Comparison of ENCODE assay signal across 12 mouse cellular contexts in genomic region chr13:98834199-98834598, GRCm38 (mm10). TPM values are rescaled to one million over a fixed set of nuclear protein-coding genes. Genes with fewer than 3 reads are reported as not detected.
DNase-seq lines count a peak whose midpoint lies in the region; ATAC-seq and TF ChIP-seq lines count a peak whose summit lies in the region.
"Had no signal": no experiment of that assay in that cellular context is flagged by ENCODE, and none has a peak within 500 bp of the region (broad histone marks: within the 10 kb centered on the region; RNA-seq: fewer than 3 reads in every experiment).

No protein-coding gene starts in this region.

- H3K4me1 ChIP-seq in hindbrain, postnatal 0 days (ENCODE audit: insufficient read depth, low read length) = no peaks in the 10 kb centered on the region
- H3K4me1 ChIP-seq in hindbrain, embryonic 12.5 days = no peaks in the 10 kb centered on the region
- H3K4me1 ChIP-seq in midbrain, embryonic 10.5 days = peaks cover 5% of the 10 kb centered on the region; the same call in 1 of the 2 replicates
- H3K4me1 ChIP-seq in midbrain, embryonic 14.5 days (ENCODE audit: control insufficient read depth, insufficient read depth, low read length) = no peaks in the 10 kb centered on the region
- peaks cover 31% of the 10 kb centered on the region for H3K4me1 ChIP-seq in bone marrow macrophage, adult 2 months (ENCODE audit: control insufficient read depth, insufficient read depth, low read length)
- H3K4me1 ChIP-seq in midbrain, embryonic 16.5 days (ENCODE audit: control insufficient read depth, insufficient read depth, low read length) = no peaks in the 10 kb centered on the region
- H3K4me1 ChIP-seq: embryonic facial prominence, embryonic 15.5 days; forebrain, embryonic 15.5 days; kidney, embryonic 15.5 days had no signal

- ATAC-seq in hindbrain, postnatal 0 days = no peak
- no peak for ATAC-seq in hindbrain, embryonic 12.5 days (ENCODE audit: low FRiP score)
- ATAC-seq in midbrain, embryonic 14.5 days (ENCODE audit: low FRiP score, low TSS enrichment) = no peak
- no peak for ATAC-seq in midbrain, embryonic 16.5 days

- H3K4me2 ChIP-seq in hindbrain, postnatal 0 days (ENCODE audit: low read depth, low read length) = no peak overlapping the region
- H3K4me2 ChIP-seq in hindbrain, embryonic 12.5 days (replicated peaks) = no peak overlapping the region
- no peak overlapping the region for H3K4me2 ChIP-seq in midbrain, embryonic 14.5 days (ENCODE audit: low read length)
- H3K4me2 ChIP-seq in midbrain, embryonic 16.5 days (ENCODE audit: low read length) = no peak overlapping the region
- H3K4me2 ChIP-seq: embryonic facial prominence, embryonic 15.5 days; forebrain, embryonic 15.5 days; kidney, embryonic 15.5 days had no signal

- no peak overlapping the region for H3K27ac ChIP-seq in hindbrain, postnatal 0 days
- H3K27ac ChIP-seq in hindbrain, embryonic 12.5 days = no peak overlapping the region
- 0 out of 2 replicates have a peak overlapping the region, but pooled peaks have one; percentile 6 for H3K27ac ChIP-seq in midbrain, embryonic 10.5 days (replicated peaks)
- no peak overlapping the region for H3K27ac ChIP-seq in midbrain, embryonic 14.5 days (replicated peaks; ENCODE audit: low read depth, low read length)
- H3K27ac ChIP-seq in bone marrow macrophage, adult 2 months (ENCODE audit: insufficient read depth, low read depth, low read length) = peak overlapping the region; percentile 16; the same call in 1 of the 2 replicates
- 0 out of 2 replicates have a peak overlapping the region, but pooled peaks have one; percentile 22 for H3K27ac ChIP-seq in midbrain, embryonic 16.5 days (ENCODE audit: low read length)
- H3K27ac ChIP-seq: embryonic facial prominence, embryonic 15.5 days; forebrain, embryonic 15.5 days; kidney, embryonic 15.5 days had no signal

- H3K27me3 ChIP-seq in hindbrain, postnatal 0 days (ENCODE audit: insufficient read depth, low read length) = no peaks in the 10 kb centered on the region
- no peaks in the 10 kb centered on the region for H3K27me3 ChIP-seq in hindbrain, embryonic 12.5 days
- H3K27me3 ChIP-seq in midbrain, embryonic 10.5 days (ENCODE audit: low read depth, poor library complexity, severe bottlenecking) = no peaks in the 10 kb centered on the region
- H3K27me3 ChIP-seq in midbrain, embryonic 14.5 days (ENCODE audit: control insufficient read depth, insufficient read depth, low read length) = no peaks in the 10 kb centered on the region
- H3K27me3 ChIP-seq in midbrain, embryonic 16.5 days (ENCODE audit: control insufficient read depth, insufficient read depth, low read depth, low read length) = no peaks in the 10 kb centered on the region
- H3K27me3 ChIP-seq: embryonic facial prominence, embryonic 15.5 days; forebrain, embryonic 15.5 days; kidney, embryonic 15.5 days had no signal

- peak; percentile 24; the same call in 1 of the 2 replicates for TF ChIP-seq CTCF in hindbrain, postnatal 0 days (IDR thresholded peaks at IDR 0.05; ENCODE audit: low read depth)
- no peak for TF ChIP-seq CTCF in bone marrow macrophage, adult 2 months (IDR thresholded peaks at IDR 0.05; ENCODE audit: low read depth, low read length)

- no peaks in the 10 kb centered on the region for H3K36me3 ChIP-seq in hindbrain, postnatal 0 days (ENCODE audit: insufficient read depth, low read length)
- H3K36me3 ChIP-seq in hindbrain, embryonic 12.5 days = peaks cover 10% of the 10 kb centered on the region; the same call in 1 of the 2 replicates
- H3K36me3 ChIP-seq in midbrain, embryonic 10.5 days = peaks cover 28% of the 10 kb centered on the region
- H3K36me3 ChIP-seq in midbrain, embryonic 14.5 days (ENCODE audit: control insufficient read depth, insufficient read depth, low read length) = peaks cover 4% of the 10 kb centered on the region; the same call in 1 of the 2 replicates
- H3K36me3 ChIP-seq in midbrain, embryonic 16.5 days (ENCODE audit: control insufficient read depth, insufficient read depth, low read length) = no peaks in the 10 kb centered on the region

- 48% methylated on average over 1 of the region's 1 CpGs for WGBS in hindbrain, postnatal 0 days
- WGBS in hindbrain, embryonic 12.5 days = 59% methylated on average over 1 of the region's 1 CpGs
- WGBS in midbrain, embryonic 10.5 days = 61% methylated on average over 1 of the region's 1 CpGs
- 76% methylated on average over 1 of the region's 1 CpGs for WGBS in midbrain, embryonic 14.5 days
- 52% methylated on average over 1 of the region's 1 CpGs for WGBS in midbrain, embryonic 16.5 days

- no peak overlapping the region for H3K9ac ChIP-seq in hindbrain, postnatal 0 days (replicated peaks; ENCODE audit: low read length)
- H3K9ac ChIP-seq in hindbrain, embryonic 12.5 days = no peak overlapping the region
- H3K9ac ChIP-seq in midbrain, embryonic 14.5 days (replicated peaks; ENCODE audit: low read length) = no peak overlapping the region
- H3K9ac ChIP-seq in midbrain, embryonic 16.5 days (ENCODE audit: low read depth, low read length) = no peak overlapping the region
- H3K9ac ChIP-seq: embryonic facial prominence, embryonic 15.5 days; forebrain, embryonic 15.5 days; kidney, embryonic 15.5 days had no signal

- no peaks in the 10 kb centered on the region for H3K9me3 ChIP-seq in hindbrain, postnatal 0 days (ENCODE audit: low read length)
- no peaks in the 10 kb centered on the region for H3K9me3 ChIP-seq in hindbrain, embryonic 12.5 days (replicated peaks)
- H3K9me3 ChIP-seq in midbrain, embryonic 10.5 days (replicated peaks) = no peaks in the 10 kb centered on the region
- H3K9me3 ChIP-seq in midbrain, embryonic 14.5 days (ENCODE audit: control insufficient read depth, low read length) = no peaks in the 10 kb centered on the region
- no peaks in the 10 kb centered on the region for H3K9me3 ChIP-seq in midbrain, embryonic 16.5 days (replicated peaks; ENCODE audit: control insufficient read depth, low read length, poor library complexity, severe bottlenecking)
- H3K9me3 ChIP-seq: embryonic facial prominence, embryonic 15.5 days; forebrain, embryonic 15.5 days; kidney, embryonic 15.5 days had no signal

- TF ChIP-seq POLR2A in bone marrow macrophage, adult 2 months (IDR thresholded peaks at IDR 0.05; ENCODE audit: borderline replicate concordance, low read depth, low read length) = no peak

- no peak overlapping the region for H3K4me3 ChIP-seq in hindbrain, postnatal 0 days (ENCODE audit: low read length)
- no peak overlapping the region for H3K4me3 ChIP-seq in hindbrain, embryonic 12.5 days
- H3K4me3 ChIP-seq in midbrain, embryonic 10.5 days = no peak overlapping the region
- H3K4me3 ChIP-seq in midbrain, embryonic 14.5 days (replicated peaks; ENCODE audit: low read depth, low read length) = no peak overlapping the region
- H3K4me3 ChIP-seq in bone marrow macrophage, adult 2 months (ENCODE audit: insufficient read depth, low read length) = no peak overlapping the region
- no peak overlapping the region for H3K4me3 ChIP-seq in midbrain, embryonic 16.5 days (ENCODE audit: low read depth, low read length)
- H3K4me3 ChIP-seq: embryonic facial prominence, embryonic 15.5 days; forebrain, embryonic 15.5 days; kidney, embryonic 15.5 days had no signal

- no peak for DNase-seq in hindbrain, postnatal 0 days (ENCODE audit: low spot score)
- DNase-seq in midbrain, embryonic 10.5 days (ENCODE audit: low spot score) = no peak
- DNase-seq in midbrain, embryonic 14.5 days = no peak
- DNase-seq in adrenal gland, postnatal 4 days (ENCODE audit: low spot score in 2 of 2) = no peak
- DNase-seq: adrenal gland, postnatal 10 days; cerebellum, postnatal 36 days had no signal

RNA-seq across cellular contexts. Expression of gene Fcho2, which starts 18.9 kb away (rescaled TPM):
- 15.7 and 19.6 TPM in 2 replicates for total RNA-seq in hindbrain, postnatal 0 days (2014; rRNA removed)
- 18.1 and 19.7 TPM in 2 replicates for polyA plus RNA-seq in hindbrain, postnatal 0 days (2015; fragmentation: Nextera tagmentation; extraction: Ambion mirVana)
- polyA plus RNA-seq in hindbrain, embryonic 12.5 days (2016; fragmentation: Nextera tagmentation; extraction: Ambion mirVana) = 48.3 and 49.6 TPM in 2 replicates
- polyA plus RNA-seq in midbrain, embryonic 10.5 days (2016; fragmentation: Nextera tagmentation; extraction: Ambion mirVana) = 26.5 and 26.9 TPM in 2 replicates
- polyA plus RNA-seq in midbrain, embryonic 14.5 days (2014; fragmentation: Nextera tagmentation; extraction: Ambion mirVana) = 22.4 and 23.6 TPM in 2 replicates
- 147 and 157 TPM in 2 replicates for polyA plus RNA-seq in bone marrow macrophage, adult 2 months (2012; ENCODE audit: insufficient read depth, insufficient read length, missing spikeins)
- polyA plus RNA-seq in midbrain, embryonic 16.5 days (2015; fragmentation: Nextera tagmentation; extraction: Ambion mirVana) = 23.0 and 27.4 TPM in 2 replicates
- total RNA-seq in adrenal gland, postnatal 4 days (2021) = 10 to 100 TPM; 56.8 to 66.9 TPM

Comparison
In these comparisons a context has a peak if more than half of its experiments do, and no peak if none do; other contexts are left out.
1. H3K27ac ChIP-seq: peak in midbrain, embryonic 10.5 days (single experiment), bone marrow macrophage, adult 2 months (single experiment) and midbrain, embryonic 16.5 days (single experiment); none in hindbrain, postnatal 0 days (single experiment), hindbrain, embryonic 12.5 days (single experiment) and midbrain, embryonic 14.5 days (single experiment).